Mouse (Mus musculus) embryo, embryonic 9.5 days (tissue): Measurements from ENCODE around the gene Tiam1.

Source experiments
- DNase-seq: peaks from one replicate; pipeline ENCODE4 v3.0.0-alpha.2; 2017; ENCODE audit errors: extremely low spot score

Gene Tiam1

GRCm38 (mm10) chr16:89796566-89796965, 347.0 kb downstream of the Tiam1 start:
- DNase-seq = no peak

DNA sequence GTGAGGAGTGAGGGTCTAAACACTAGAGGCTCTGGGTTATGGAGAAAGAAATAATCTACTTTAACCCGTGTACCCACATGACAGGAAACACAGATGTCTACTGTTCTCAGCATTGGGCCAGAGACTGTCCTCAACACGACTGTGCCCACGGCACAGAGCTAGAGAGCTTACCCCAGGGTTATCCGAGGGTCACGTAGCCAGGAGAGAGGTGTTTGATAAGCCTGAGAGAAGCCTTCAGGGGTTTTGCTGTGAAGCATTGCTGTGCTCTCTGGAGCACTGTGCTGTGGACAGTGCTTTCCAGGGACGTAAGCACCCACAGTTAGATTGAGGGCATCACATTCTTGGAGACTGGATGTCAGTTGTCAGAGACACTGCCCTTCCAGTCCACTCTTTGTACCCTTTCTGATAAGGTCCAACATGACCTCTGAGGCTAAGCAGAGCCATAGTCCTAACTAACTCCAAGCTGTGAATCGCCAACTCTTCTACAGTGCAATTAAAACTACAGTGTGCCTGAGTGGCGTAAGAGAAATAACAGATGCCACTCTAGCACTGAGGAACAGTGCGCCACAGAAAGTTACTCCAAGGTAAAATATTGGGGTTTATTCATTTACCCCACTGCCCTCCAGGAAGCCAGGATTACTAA, 353.7 kb downstream of the Tiam1 start:
- DNase-seq = no peak

DNA sequence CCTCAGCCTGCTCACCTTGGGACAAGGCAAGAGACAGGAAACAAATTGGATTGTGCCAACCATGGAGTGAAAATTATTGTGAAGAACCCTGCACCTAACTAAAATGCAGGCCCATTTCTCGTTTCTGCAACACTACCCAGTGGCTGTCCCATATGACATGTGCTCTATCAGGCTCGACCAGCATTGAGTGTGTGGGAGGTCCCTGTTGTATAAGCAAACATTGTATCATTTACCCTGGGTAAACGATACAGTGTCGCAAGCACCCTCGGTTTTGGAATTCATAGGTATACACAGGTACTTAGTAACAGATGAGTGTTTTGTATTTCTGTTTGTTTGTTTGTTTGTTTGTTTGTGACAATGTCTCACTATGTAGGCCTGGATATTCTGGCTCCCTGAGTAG, 357.8 kb downstream of the Tiam1 start:
- no peak for DNase-seq

DNA sequence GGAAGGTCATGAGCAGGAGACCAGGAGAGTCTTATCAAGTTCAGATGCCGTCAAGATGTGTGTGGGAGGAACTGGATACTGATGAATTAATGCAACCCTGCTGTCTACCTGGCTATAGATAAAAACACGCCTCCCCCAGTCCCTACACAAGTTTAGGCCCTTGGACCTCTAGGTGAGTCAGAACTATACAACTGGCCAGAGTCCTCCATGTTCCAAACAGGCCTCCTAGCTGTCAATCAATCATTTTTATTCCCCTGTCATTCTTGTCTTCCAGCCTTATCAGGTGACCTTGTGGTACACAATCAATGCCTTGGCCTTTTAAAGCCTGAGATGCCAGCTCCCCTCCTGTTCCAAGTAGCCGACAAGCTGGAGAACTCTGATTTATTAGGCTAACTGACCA, 363.9 kb downstream of the Tiam1 start:
- DNase-seq = no peak

- DNase-seq = no peak
Observed at GRCm38 (mm10) chr16:89777450-89777849, 366.1 kb downstream of the Tiam1 start.

DNA sequence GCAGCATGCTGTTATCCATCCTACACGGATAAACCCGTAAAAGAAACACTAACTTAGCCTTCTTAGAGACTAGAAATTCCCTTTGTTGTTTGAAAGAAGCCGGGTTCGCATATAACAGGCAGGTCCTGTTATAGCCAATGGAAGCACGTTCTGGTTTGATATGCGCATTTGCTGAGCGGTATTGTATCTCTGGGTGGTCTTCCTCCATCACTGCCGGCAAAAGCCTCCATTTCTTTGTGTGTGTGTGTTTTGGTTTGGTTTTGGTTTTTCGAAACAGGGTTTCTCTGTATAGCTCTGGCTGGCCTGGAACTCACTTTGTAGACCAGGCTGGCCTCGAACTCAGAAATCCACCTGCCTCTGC, 369.0 kb downstream of the Tiam1 start:
- DNase-seq = no peak

DNA sequence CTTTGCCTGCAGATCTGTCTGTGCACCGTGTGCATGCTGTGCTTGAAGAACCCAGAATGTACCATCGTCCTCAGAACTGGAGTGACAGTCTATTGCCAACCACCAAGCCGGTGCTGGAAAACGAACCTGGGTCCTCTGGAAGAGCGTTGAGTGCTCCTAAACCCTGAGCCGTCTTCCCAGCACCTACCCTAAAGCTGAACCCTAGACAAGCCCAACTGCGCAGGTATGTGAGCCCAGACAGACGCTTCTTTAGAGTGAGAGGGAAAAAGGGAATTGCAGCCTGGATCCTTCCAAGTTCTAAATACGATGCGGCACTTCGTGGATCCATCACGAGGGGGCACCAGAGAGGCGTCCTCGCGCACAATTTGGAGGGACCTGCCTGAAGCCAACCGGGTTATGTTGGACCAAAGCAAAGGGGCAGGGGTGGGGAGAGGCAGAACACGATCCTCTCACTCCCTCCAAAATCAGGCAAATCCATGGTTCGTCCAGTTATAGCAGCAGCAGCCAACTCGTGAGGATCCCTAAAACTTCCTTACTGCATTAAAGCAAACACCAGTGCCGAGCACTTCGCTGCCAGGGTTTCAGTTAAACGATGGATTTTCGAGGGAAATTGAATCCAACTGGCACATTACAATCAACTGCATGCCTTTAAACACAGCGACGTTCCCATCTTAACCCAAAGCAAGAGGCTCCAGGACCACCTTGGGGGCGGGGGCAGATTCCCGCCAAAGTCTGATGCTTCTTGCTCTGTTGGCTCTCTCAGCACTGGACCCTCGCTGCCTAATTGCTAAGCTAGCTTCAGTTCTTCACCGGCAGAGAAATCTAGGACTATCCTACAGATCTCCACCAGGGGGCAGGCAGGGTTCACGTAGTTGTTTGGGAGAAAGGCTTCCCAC, 369.7 kb downstream of the Tiam1 start:
- peak; percentile 90 for DNase-seq

- DNase-seq = no peak
Observed at GRCm38 (mm10) chr16:89765919-89766318, 377.6 kb downstream of the Tiam1 start.

DNA sequence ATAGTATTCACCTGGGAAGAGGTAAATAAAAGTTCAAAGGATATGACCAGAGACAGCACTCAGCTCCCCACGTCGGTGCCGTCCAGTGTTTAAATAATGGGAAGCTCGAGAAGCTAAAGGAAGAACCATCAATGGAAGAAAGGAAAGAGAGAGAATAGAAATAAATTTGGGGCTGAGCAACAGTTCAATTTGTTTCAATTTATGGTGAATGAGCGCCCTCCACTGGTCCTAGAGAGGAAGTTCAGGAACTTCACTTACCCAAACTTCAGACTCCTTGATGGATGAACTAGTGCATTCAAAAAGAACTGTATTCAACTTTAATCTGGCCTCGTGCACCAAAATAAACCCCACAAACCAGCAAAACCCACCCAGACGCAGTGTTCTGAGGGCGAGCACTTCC, 378.1 kb downstream of the Tiam1 start:
- DNase-seq = peak; percentile 41

GRCm38 (mm10) chr16:89763812-89764211, 379.8 kb downstream of the Tiam1 start:
- no peak for DNase-seq

DNA sequence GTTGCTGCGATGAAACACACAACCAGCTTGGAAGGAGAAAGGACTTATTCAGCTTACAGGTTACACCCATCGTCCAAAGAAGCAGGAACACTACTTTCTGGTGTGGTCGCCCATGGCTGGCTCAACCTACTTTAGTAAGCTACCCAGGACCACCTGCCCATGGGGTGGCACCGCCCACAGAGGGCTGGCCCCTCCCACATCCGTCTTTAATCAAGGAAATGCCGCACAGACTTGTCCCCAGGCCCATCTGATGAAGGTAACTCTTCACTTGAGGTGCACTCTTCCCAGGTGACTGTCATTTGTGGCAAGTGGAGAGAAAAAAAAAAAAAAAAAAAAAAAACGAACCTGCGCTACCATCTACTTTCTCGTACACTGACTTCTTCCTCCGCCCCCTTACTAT, 381.0 kb downstream of the Tiam1 start:
- no peak for DNase-seq

DNA sequence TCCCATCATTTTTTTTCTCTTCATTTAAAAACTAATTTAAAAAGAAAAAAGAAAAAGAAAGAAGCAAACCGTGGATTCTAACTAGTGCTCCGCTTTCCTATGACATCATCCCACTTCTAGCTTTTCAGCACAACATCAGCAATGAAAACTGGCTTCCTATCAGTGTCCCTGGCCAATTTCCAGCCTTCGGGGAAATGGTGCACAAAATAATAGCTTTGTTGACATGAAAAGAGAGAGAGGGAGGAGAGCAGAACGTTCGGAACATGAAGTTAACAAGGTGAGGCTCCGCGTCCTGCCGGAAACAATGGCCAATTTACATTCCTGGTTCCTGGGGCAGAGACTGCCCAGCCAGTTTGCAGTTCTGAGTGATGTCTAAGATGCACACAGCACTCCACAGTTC, 381.5 kb downstream of the Tiam1 start:
- no peak for DNase-seq

GRCm38 (mm10) chr16:89757384-89757783, 386.2 kb downstream of the Tiam1 start:
- DNase-seq = no peak

DNA sequence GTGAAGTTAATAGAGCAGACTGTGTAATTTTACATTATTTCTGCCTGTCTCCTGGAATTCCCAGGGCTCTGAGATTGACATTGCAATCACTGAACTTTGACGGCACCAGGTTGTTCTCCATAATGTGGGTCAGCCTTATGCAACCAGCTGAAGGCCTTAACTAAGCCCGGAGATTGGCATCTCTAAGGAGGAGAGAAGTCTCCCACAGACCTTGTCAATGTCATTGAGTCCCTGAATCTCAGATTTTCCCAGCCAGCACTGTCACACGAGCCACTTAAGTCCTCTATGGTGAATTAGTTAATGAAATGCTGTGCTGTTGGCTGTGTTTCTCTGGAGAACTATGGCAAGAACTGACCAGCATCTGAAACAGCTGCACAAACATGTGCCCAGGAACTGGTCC, 388.9 kb downstream of the Tiam1 start:
- DNase-seq = no peak

- DNase-seq = no peak
Observed at GRCm38 (mm10) chr16:89747864-89748263, 395.7 kb downstream of the Tiam1 start.

GRCm38 (mm10) chr16:89739559-89739958, 404.0 kb downstream of the Tiam1 start:
- no peak for DNase-seq

- peak; percentile 9 for DNase-seq
Observed at GRCm38 (mm10) chr16:89738963-89739362, 404.6 kb downstream of the Tiam1 start.
